Mouse (Mus musculus): ENCODE results near the gene Gramd1a.

DNA sequence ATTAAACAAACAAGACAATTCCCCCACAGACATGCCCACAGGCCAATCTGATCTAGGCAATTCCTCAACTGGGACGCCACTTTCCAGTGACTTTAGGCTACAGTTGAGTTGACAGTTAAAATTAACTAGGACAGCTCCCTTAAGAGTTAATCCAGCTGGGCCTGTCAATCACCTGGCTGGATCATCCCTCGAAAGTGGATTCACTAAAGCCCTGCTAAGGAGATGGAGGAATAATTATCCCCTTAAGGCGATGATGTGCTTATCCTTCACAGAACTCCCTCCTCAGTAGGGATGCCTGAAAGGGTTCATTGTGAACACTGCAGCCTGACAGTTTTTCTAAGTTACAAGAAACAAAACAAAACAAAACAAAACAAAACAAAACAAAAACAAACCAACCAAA is 75.1 kb downstream of the Gramd1a start:
- TF ChIP-seq POLR2A (IDR thresholded peaks at IDR 0.05; ENCODE audit: borderline replicate concordance, control insufficient read depth, low read depth, low read length), result no peak
- TF ChIP-seq CTCF (IDR thresholded peaks at IDR 0.05; ENCODE audit: control insufficient read depth, insufficient read depth, low read length), result no peak

All from bone marrow, adult 2 months (tissue).